Mouse (Mus musculus) cortical plate, adult 2 months (tissue): ENCODE measurements around the gene Pnpt1.
A peak's percentile ranks its signal among the peaks of the same experiment; 100 is the strongest.

Experiments
- CTCF ChIP-seq: fragments of 200-500 bp; IDR thresholded peaks from 2 replicates; pipeline ENCODE4 v1.5.1; 2011; ENCODE audit warnings: mild to moderate bottlenecking, control low read depth, low read length; ENCODE audit not compliant: insufficient read depth; ENCODE audit errors: extremely low read depth
- POLR2A ChIP-seq: fragments of 200-500 bp; IDR thresholded peaks from 2 replicates; pipeline ENCODE4 v1.6.1; 2011; ENCODE audit warnings: mild to moderate bottlenecking, low read length, control low read depth; ENCODE audit not compliant: insufficient read depth; ENCODE audit errors: extremely low read depth

DNA sequence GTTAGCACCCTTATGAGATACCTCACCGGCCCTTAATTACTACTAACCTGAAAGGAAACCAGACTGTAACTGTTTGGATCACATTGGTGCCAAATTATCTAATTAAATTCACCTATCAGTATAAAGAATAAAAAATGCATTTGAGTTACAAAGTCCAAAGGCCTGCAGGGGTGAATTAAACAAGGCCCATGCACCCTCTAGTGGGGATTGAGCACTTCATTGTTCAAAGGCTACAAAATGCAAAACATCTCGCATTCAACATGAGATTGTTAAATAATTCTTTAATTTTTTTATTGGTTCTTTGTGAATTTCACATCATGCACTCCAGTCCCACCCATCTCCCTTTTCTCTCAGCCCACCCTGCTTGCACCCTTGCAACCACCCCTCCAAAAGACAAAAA is 38.1 kb upstream of the Pnpt1 start:
- TF ChIP-seq POLR2A (no peak), CTCF (peak; percentile 16; the same call in 1 of the 2 replicates)
